Mouse (Mus musculus): ENCODE data around the gene Rapgef4.
"Not testable (repeated sequence)": the region's sequence is repeated elsewhere in the genome, so short reads cannot be mapped to it uniquely, and the experiment has no call there.

The Rapgef4 gene

GRCm38 (mm10) chr2:72117138-72118011, 136.3 kb downstream of the Rapgef4 start:
- peak; percentile 72 for DNase-seq (ENCODE audit: low read depth, low spot score)

GRCm38 (mm10) chr2:72120211-72120610, 139.2 kb downstream of the Rapgef4 start:
- DNase-seq (ENCODE audit: low read depth, low spot score) = no peak

GRCm38 (mm10) chr2:72122410-72123223, 141.6 kb downstream of the Rapgef4 start:
- no peak for DNase-seq (ENCODE audit: low read depth, low spot score)

GRCm38 (mm10) chr2:72123851-72124250, 142.8 kb downstream of the Rapgef4 start:
- DNase-seq (ENCODE audit: low read depth, low spot score) = no peak

- DNase-seq (ENCODE audit: low read depth, low spot score) = no peak
These were observed 144.7 kb downstream of the Rapgef4 start for GRCm38 (mm10) chr2:72125786-72126185.

GRCm38 (mm10) chr2:72126411-72126810, 145.4 kb downstream of the Rapgef4 start:
- no peak for DNase-seq (ENCODE audit: low read depth, low spot score)

GRCm38 (mm10) chr2:72129612-72130311, 148.7 kb downstream of the Rapgef4 start:
- DNase-seq (ENCODE audit: low read depth, low spot score) = no peak

GRCm38 (mm10) chr2:72132222-72132621, 151.2 kb downstream of the Rapgef4 start:
- no peak for DNase-seq (ENCODE audit: low read depth, low spot score)

- DNase-seq (ENCODE audit: low read depth, low spot score) = no peak
These were observed 155.0 kb downstream of the Rapgef4 start for GRCm38 (mm10) chr2:72136045-72136444.

GRCm38 (mm10) chr2:72136486-72137264, 155.6 kb downstream of the Rapgef4 start:
- DNase-seq (ENCODE audit: low read depth, low spot score) = peak; percentile 33

- no peak for DNase-seq (ENCODE audit: low read depth, low spot score)
These were observed 159.1 kb downstream of the Rapgef4 start for GRCm38 (mm10) chr2:72139863-72140845.

GRCm38 (mm10) chr2:72141091-72141490, 160.1 kb downstream of the Rapgef4 start:
- no peak for DNase-seq (ENCODE audit: low read depth, low spot score)

- not testable (repeated sequence) for DNase-seq (ENCODE audit: low read depth, low spot score)
These were observed 160.7 kb downstream of the Rapgef4 start for GRCm38 (mm10) chr2:72141732-72142131.

GRCm38 (mm10) chr2:72143413-72143812, 162.4 kb downstream of the Rapgef4 start:
- DNase-seq (ENCODE audit: low read depth, low spot score) = no peak

GRCm38 (mm10) chr2:72144576-72145200, 163.6 kb downstream of the Rapgef4 start:
- DNase-seq (ENCODE audit: low read depth, low spot score) = peak; percentile 68

- peak; percentile 42 for DNase-seq (ENCODE audit: low read depth, low spot score)
These were observed 164.3 kb downstream of the Rapgef4 start for GRCm38 (mm10) chr2:72145281-72145875.

GRCm38 (mm10) chr2:72146061-72146460, 165.0 kb downstream of the Rapgef4 start:
- peak; percentile 62 for DNase-seq (ENCODE audit: low read depth, low spot score)

GRCm38 (mm10) chr2:72147246-72147645, 166.2 kb downstream of the Rapgef4 start:
- DNase-seq (ENCODE audit: low read depth, low spot score) = no peak

- no peak for DNase-seq (ENCODE audit: low read depth, low spot score)
These were observed 166.7 kb downstream of the Rapgef4 start for GRCm38 (mm10) chr2:72147695-72148094.

Measured in CD4-positive, CD25-positive, alpha-beta regulatory T cell, adult 2 months (primary cell).